Mouse (Mus musculus) ovary, adult 10 weeks (tissue): ENCODE data around the gene Ostf1. TPM values are rescaled to one million over a fixed set of nuclear protein-coding genes. Genes with fewer than 3 reads are reported as not detected.

Experiments
- polyA plus RNA-seq: library from polyadenylated mRNA; stranded (reverse); fragments of 350-450 nt; fragmentation: Illumina TruSeq; extraction: RNeasy Lipid Tissue Mini Kit (QIAGEN cat#74804); gene quantifications from one replicate; pipeline ENCODE4 v1.2.3, GENCODE M21; 2014

Ostf1 gene
- polyA plus RNA-seq = 36.2 TPM

DNA sequence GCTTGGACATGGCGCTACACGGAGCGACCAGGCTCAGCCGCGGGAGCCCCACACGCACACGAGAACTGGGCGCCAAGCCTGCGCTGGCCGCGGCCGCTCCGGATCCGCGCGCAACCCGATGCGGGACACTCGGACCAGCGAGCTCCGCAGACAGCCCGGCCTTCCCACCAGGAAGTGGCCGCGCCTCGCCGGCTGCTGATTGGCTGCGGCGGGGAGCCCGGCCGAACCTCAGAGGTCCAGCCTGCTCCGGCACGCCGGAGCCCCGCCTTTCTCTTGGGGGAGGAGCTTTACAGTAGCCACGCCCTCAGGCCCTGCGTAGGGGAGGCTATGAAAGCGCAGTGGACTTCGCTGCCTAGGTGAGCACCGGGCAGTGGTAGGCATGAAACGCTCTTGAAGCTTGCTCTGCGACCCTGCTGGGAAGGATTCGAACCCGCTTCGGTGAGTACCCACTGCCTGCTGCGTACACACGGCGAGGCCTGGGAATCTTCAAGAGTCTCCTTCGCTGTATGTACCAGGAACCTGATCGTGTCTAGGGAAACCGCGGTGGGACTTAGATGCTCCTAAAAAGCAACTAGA lies at the start of gene Ostf1, which contains the start of gene Nmrk1:
Ostf1 (minus strand) TSS at position 180 of the 576 bp plus-strand sequence.
Nmrk1 (plus strand) TSS at position 307 of the 576 bp plus-strand sequence.

GRCm38 (mm10) chr19:18670608-18671007 lies 39.0 kb upstream of the Ostf1 start, which contains the start of gene Carnmt1:
Gene Carnmt1 (plus strand): TSS chr19:18670764.

Other genes starting within 250 kb of the Ostf1 start
- 4.0 TPM for gene Nmrk1, start 127 bp upstream of the Ostf1 start, polyA plus RNA-seq
- gene Carnmt1, start 38.9 kb upstream of the Ostf1 start, polyA plus RNA-seq = 194 TPM
- gene D030056L22Rik, start 81.4 kb upstream of the Ostf1 start, polyA plus RNA-seq = 97.5 TPM
- 1.9 TPM for gene Trpm6, start 118.2 kb upstream of the Ostf1 start, polyA plus RNA-seq